Mouse (Mus musculus): ENCODE measurements around the gene Fam207a.

- TF ChIP-seq CTCF (conservative IDR thresholded peaks at IDR 0.05; ENCODE audit: insufficient read depth, insufficient read length, low read depth, low read length) (no peak), POLR2A (IDR thresholded peaks at IDR 0.05; ENCODE audit: low read depth, low read length) (no peak)
These were observed 39.3 kb upstream of the Fam207a start for GRCm38 (mm10) chr10:77554918-77555317.
